Mouse (Mus musculus): ENCODE data around the gene Kcnrg. TPM values are rescaled to one million over a fixed set of nuclear protein-coding genes. Genes with fewer than 3 reads are reported as not detected.

Kcnrg gene
- polyA plus RNA-seq, 1 experiment = 0.57 TPM

- Histone ChIP-seq H3K36me3 (ENCODE audit: control insufficient read depth, insufficient read depth, low read length, poor library complexity, severe bottlenecking) (no peaks in the 10 kb centered on the region), H3K4me3 (ENCODE audit: low read depth, low read length) (no peak overlapping the region)
- TF ChIP-seq EP300 (IDR thresholded peaks at IDR 0.05; ENCODE audit: insufficient read depth, low read depth, low read length) (no peak), POLR2A (IDR thresholded peaks at IDR 0.05; ENCODE audit: insufficient read depth, low read length) (no peak), CTCF (IDR thresholded peaks at IDR 0.05; ENCODE audit: low read depth, low read length) (no peak)
Measured at GRCm38 (mm10) chr14:61662307-61662706, 55.0 kb downstream of the Kcnrg start.

More at GRCm38 (mm10) chr14:61662307-61662706, 55.0 kb downstream of the Kcnrg start:
- H3K9me3 ChIP-seq (replicated peaks; ENCODE audit: control insufficient read depth, insufficient read depth, low read length, poor library complexity, severe bottlenecking) = no peaks in the 10 kb centered on the region
- no peaks in the 10 kb centered on the region for H3K4me1 ChIP-seq (ENCODE audit: control insufficient read depth, insufficient read depth, low read length)
- H3K27me3 ChIP-seq (ENCODE audit: control insufficient read depth, insufficient read depth, low read length, poor library complexity, severe bottlenecking) = no peaks in the 10 kb centered on the region; the same call in 1 of the 2 replicates
- no peak overlapping the region for H3K9ac ChIP-seq (ENCODE audit: low read depth, poor library complexity, severe bottlenecking)
- no peak overlapping the region for H3K27ac ChIP-seq (ENCODE audit: insufficient read depth, low read length)

Other genes starting within 250 kb of the Kcnrg start
- 10.2 and 10.8 TPM in 2 replicates for gene Ebpl, start 247.0 kb upstream of the Kcnrg start, polyA plus RNA-seq (2011; ENCODE audit: insufficient read depth, insufficient read length, low read depth, missing spikeins)
- 120 and 129 TPM in 2 replicates for gene Kpna3, start 167.6 kb upstream of the Kcnrg start, polyA plus RNA-seq (2011; ENCODE audit: insufficient read depth, insufficient read length, low read depth, missing spikeins)
- gene Spryd7, start 50.6 kb upstream of the Kcnrg start, polyA plus RNA-seq (2011; ENCODE audit: insufficient read depth, insufficient read length, low read depth, missing spikeins) = 16.2 and 17.7 TPM in 2 replicates
- gene Trim13, start 9.2 kb upstream of the Kcnrg start, polyA plus RNA-seq (2011; ENCODE audit: insufficient read depth, insufficient read length, low read depth, missing spikeins) = 48.2 and 54.6 TPM in 2 replicates

All from ES-Bruce4 (cell line).